Mouse (Mus musculus) intestine, embryonic 16.5 days (tissue): ENCODE results near the gene Gm4792. TPM values are rescaled to one million over a fixed set of nuclear protein-coding genes. Genes with fewer than 3 reads are reported as not detected.

Source experiments
- ATAC-seq: fragments of 200-750 bp; cut with Nextera tagmentation; 2 replicates; pipeline ENCODE4 v1.8.0; 2017; ENCODE audit warnings: moderate TSS enrichment, moderate library complexity
- H3K27ac ChIP-seq: fragments of 300-500 bp; sonication (generic); 2 replicates; pipeline ENCODE4 v1.5.1; 2014; ENCODE audit warnings: mild to moderate bottlenecking, low read length
- H3K27me3 ChIP-seq: fragments of 300-500 bp; sonication (generic); replicated peaks from 2 replicates; pipeline ENCODE4 v1.6.1; 2014; ENCODE audit warnings: low read length, control low read depth, mixed read lengths; ENCODE audit not compliant: control insufficient read depth, insufficient read depth
- H3K36me3 ChIP-seq: fragments of 300-500 bp; sonication (generic); 2 replicates; pipeline ENCODE4 v1.6.1; 2014; ENCODE audit warnings: low read length, control low read depth; ENCODE audit not compliant: control insufficient read depth, insufficient read depth
- H3K4me1 ChIP-seq: fragments of 300-500 bp; sonication (generic); 2 replicates; pipeline ENCODE4 v1.6.1; 2014; ENCODE audit warnings: low read length, control low read depth, mixed read lengths; ENCODE audit not compliant: control insufficient read depth, insufficient read depth
- H3K4me2 ChIP-seq: fragments of 300-500 bp; sonication (generic); 2 replicates; pipeline ENCODE4 v1.6.1; 2014; ENCODE audit warnings: low read depth, low read length, control low read depth
- H3K4me3 ChIP-seq: fragments of 300-500 bp; sonication (generic); 2 replicates; pipeline ENCODE4 v1.5.1; 2014; ENCODE audit warnings: mild to moderate bottlenecking, low read length
- H3K9ac ChIP-seq: fragments of 300-500 bp; sonication (generic); 2 replicates; pipeline ENCODE4 v1.6.1; 2014; ENCODE audit warnings: low read depth, low read length
- H3K9me3 ChIP-seq: fragments of 300-500 bp; sonication (generic); 2 replicates; pipeline ENCODE4 v1.6.1; 2016; ENCODE audit warnings: low read length, control low read depth; ENCODE audit not compliant: control insufficient read depth
- WGBS: fragments of 180-500 bp; shearing (Covaris S2); extraction: QIAGEN DNeasy Blood & Tissue Kit; methylation state at CpG from one replicate; pipeline ENCODE4 v1.1.7; 2014; 5-methylcytosine and 5-hydroxymethylcytosine counted together
- polyA plus RNA-seq: library from polyadenylated mRNA; unstranded; fragments of >200 nt; fragmentation: Nextera tagmentation; extraction: Ambion mirVana; gene quantifications from 2 replicates; pipeline ENCODE4 v1.2.1, GENCODE M21; 2015

Gene Gm4792
- polyA plus RNA-seq, 1 experiment from 2014 or later: not detected

DNA sequence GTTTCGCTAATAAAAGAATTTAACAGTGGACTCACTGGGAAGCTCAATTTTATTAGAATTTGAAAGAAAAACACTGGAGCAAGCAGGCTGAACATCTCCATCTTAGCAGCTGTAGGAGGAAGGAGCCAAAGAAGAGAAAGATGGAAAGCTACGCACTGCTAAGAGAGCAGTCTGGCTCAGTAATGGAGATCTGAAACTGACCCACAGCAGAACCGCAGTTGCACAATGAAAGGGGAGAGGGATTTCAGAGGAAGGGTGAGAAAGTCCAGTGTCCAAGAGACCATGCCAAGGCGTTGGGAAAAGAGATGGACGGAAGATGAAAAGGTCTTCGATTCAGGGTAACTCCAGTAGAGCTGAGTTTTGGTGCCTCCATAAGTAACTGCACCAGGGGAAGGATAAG is 37.6 kb upstream of the Gm4792 start:
- no peak for ATAC-seq
- no peaks in the 10 kb centered on the region for H3K9me3 ChIP-seq
- 92% methylated on average over 6 of the region's 6 CpGs for WGBS
- no peaks in the 10 kb centered on the region for H3K36me3 ChIP-seq
- no peaks in the 10 kb centered on the region for H3K4me1 ChIP-seq
- H3K27me3 ChIP-seq: no peaks in the 10 kb centered on the region
- no peak overlapping the region for H3K27ac ChIP-seq
- no peak overlapping the region for H3K4me2 ChIP-seq
- no peak overlapping the region for H3K9ac ChIP-seq
- H3K4me3 ChIP-seq: no peak overlapping the region

DNA sequence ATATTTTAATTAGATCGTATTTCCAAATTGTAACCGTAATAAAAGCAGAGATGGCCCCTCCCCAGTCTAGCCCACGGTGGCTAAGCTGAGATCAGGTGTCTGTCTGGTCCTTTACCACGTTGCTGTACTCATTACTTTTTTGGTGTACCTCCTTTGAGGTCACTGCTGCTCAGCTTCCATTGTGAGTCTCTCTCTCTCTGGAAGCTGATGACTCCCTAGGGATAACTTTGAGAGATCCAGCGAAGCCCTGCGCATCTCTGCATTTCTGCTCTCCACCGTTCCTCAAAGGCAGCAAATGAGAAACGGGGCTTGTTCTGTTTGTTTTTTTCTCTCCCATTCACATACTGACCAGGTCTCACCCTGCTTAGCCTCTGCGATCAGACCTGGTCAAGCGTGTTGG is 36.5 kb upstream of the Gm4792 start:
- H3K9ac ChIP-seq: no peak overlapping the region
- H3K36me3 ChIP-seq: no peaks in the 10 kb centered on the region
- WGBS: 72% methylated on average over 10 of the region's 10 CpGs
- no peak overlapping the region for H3K4me2 ChIP-seq
- no peak overlapping the region for H3K27ac ChIP-seq
- peaks cover under 1% of the 10 kb centered on the region; the same call in 1 of the 2 replicates for H3K4me1 ChIP-seq
- no peak for ATAC-seq
- H3K4me3 ChIP-seq: no peak overlapping the region
- no peaks in the 10 kb centered on the region for H3K27me3 ChIP-seq
- H3K9me3 ChIP-seq: no peaks in the 10 kb centered on the region

DNA sequence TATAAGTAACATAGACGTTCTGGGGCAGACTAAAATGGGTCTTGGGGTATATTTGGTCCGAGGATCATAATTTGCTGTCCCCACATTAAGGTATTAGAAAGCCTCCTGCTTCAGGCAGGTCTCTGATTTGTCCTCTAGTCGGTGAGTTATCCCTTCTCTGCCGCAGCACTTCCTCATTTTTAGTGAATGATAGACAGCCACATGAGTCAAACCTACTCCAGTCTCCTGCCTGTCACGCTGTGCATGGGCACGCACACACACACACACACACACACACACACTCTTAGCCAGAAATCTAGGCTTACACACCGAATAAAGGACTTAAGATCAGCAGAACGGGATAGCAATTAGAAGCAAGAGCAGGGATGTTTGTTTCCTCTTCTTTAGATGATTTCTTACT is 34.8 kb upstream of the Gm4792 start:
- H3K9me3 ChIP-seq: no peaks in the 10 kb centered on the region
- peaks cover 4% of the 10 kb centered on the region; the same call in 1 of the 2 replicates for H3K4me1 ChIP-seq
- H3K4me2 ChIP-seq: no peak overlapping the region
- no peak overlapping the region for H3K9ac ChIP-seq
- no peaks in the 10 kb centered on the region for H3K27me3 ChIP-seq
- WGBS: 84% methylated on average over 8 of the region's 8 CpGs
- H3K4me3 ChIP-seq: no peak overlapping the region
- H3K36me3 ChIP-seq: no peaks in the 10 kb centered on the region
- no peak for ATAC-seq
- H3K27ac ChIP-seq: no peak overlapping the region

DNA sequence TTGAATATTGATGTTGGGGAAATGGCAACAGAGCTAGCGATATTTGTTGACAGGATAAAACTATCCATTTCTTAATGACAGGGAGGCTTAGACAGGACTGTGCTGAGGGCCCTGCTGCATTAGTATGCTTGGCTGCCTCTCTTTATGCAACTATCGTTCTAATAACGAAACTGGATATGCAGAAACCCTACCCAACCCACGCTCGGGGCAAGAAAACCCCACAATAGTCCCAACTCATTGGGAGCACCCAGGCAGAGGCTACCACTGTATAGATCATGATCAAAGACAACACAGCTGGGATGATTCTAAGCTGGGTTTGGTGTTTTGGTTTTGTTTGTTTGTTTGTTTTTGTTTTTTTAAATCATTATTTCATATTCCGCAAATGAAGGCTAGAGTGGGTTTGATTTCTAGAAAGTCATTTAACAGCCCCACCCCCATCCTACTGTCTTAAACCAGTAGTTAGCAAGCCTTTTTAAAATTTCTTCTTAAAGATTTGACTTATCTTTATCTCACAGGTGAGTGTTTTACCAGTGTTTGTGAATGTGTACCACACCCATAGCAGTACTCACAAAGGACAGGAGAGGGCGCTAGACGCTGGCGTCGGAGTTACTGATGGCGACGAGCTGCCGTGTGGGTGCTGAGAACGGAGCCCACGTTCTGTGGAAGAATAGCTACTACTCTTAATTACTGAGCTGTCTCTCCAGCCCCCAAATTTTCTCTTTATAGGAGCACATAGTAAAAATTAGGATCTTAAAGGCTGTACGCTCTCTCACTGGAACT is 34.0 kb upstream of the Gm4792 start:
- Histone ChIP-seq H3K36me3 (no peaks in the 10 kb centered on the region), H3K9ac (no peak overlapping the region), H3K9me3 (no peaks in the 10 kb centered on the region), H3K27ac (no peak overlapping the region), H3K4me3 (no peak overlapping the region), H3K4me2 (no peak overlapping the region), H3K4me1 (peaks cover 4% of the 10 kb centered on the region; the same call in 1 of the 2 replicates), H3K27me3 (no peaks in the 10 kb centered on the region)
- 88% methylated on average over 16 of the region's 16 CpGs for WGBS
- ATAC-seq: no peak

GRCm38 (mm10) chr10:94329962-94330361 is 31.5 kb upstream of the Gm4792 start:
- H3K4me3 ChIP-seq: no peak overlapping the region
- H3K9ac ChIP-seq: no peak overlapping the region
- no peak for ATAC-seq
- H3K4me1 ChIP-seq: peaks cover 4% of the 10 kb centered on the region; the same call in 1 of the 2 replicates
- no peaks in the 10 kb centered on the region for H3K27me3 ChIP-seq
- 32% methylated on average over 5 of the region's 5 CpGs for WGBS
- no peak overlapping the region for H3K27ac ChIP-seq
- H3K9me3 ChIP-seq: no peaks in the 10 kb centered on the region
- H3K4me2 ChIP-seq: no peak overlapping the region
- H3K36me3 ChIP-seq: no peaks in the 10 kb centered on the region

GRCm38 (mm10) chr10:94318574-94318973 is 20.1 kb upstream of the Gm4792 start:
- Histone ChIP-seq H3K27ac (no peak overlapping the region), H3K27me3 (no peaks in the 10 kb centered on the region), H3K36me3 (no peaks in the 10 kb centered on the region), H3K4me1 (no peaks in the 10 kb centered on the region), H3K4me2 (no peak overlapping the region), H3K9me3 (no peaks in the 10 kb centered on the region), H3K4me3 (no peak overlapping the region), H3K9ac (no peak overlapping the region)
- no peak for ATAC-seq
- 63% methylated on average over 4 of the region's 4 CpGs for WGBS

DNA sequence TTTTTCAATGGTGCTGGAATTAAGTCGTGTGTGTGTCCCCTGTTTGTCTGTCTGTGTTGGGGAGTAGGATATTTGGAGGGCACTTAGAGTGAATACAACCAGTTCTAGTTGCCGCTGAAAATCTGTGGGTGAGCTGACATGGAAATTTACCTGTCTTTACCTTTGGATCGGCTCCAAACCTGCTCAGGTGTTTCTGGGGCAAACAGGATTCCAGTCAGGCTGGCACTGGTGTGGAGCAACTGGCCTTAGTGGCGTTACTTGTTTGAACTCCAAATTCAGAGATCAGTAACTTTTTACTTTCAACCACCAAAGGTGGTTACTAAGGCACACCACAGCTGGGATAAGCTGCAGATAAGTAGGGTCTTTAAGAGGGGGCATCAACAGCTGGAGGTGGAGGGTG is 14.6 kb upstream of the Gm4792 start:
- WGBS: 77% methylated on average over 4 of the region's 4 CpGs
- peaks cover 22% of the 10 kb centered on the region for H3K27me3 ChIP-seq
- no peak overlapping the region for H3K4me3 ChIP-seq
- no peak overlapping the region for H3K4me2 ChIP-seq
- no peaks in the 10 kb centered on the region for H3K36me3 ChIP-seq
- ATAC-seq: no peak
- no peaks in the 10 kb centered on the region for H3K9me3 ChIP-seq
- H3K9ac ChIP-seq: no peak overlapping the region
- H3K4me1 ChIP-seq: peaks cover 8% of the 10 kb centered on the region
- no peak overlapping the region for H3K27ac ChIP-seq

GRCm38 (mm10) chr10:94312007-94312715 is 13.7 kb upstream of the Gm4792 start:
- peaks cover 22% of the 10 kb centered on the region for H3K27me3 ChIP-seq
- no peaks in the 10 kb centered on the region for H3K9me3 ChIP-seq
- H3K4me2 ChIP-seq: peak overlapping the region; percentile 96
- H3K4me3 ChIP-seq: peak overlapping the region; percentile 56
- WGBS: 1% methylated on average over 45 of the region's 45 CpGs
- ATAC-seq: peak; percentile 57
- H3K36me3 ChIP-seq: no peaks in the 10 kb centered on the region
- H3K9ac ChIP-seq: peak overlapping the region; percentile 57
- peaks cover 8% of the 10 kb centered on the region for H3K4me1 ChIP-seq
- no peak overlapping the region for H3K27ac ChIP-seq

- Histone ChIP-seq H3K4me2 (peak within 1 kb of the TSS; percentile 96), H3K27ac (no peak within 1 kb of the TSS), H3K4me1 (peaks cover 8% of the 10 kb centered on the region), H3K9me3 (no peaks in the 10 kb centered on the region), H3K9ac (peak within 1 kb of the TSS; percentile 57), H3K4me3 (peak within 1 kb of the TSS; percentile 56), H3K36me3 (no peaks in the 10 kb centered on the region), H3K27me3 (peaks cover 22% of the 10 kb centered on the region)
- ATAC-seq: 0 out of 2 replicates have a peak, but pooled peaks have one; percentile 16
- WGBS: 1% methylated on average over 19 of the region's 19 CpGs
Observed at GRCm38 (mm10) chr10:94311511-94312006, 13.1 kb upstream of the Gm4792 start, which contains the start of gene Tmcc3. Tmcc3 (plus strand) TSS chr10:94311949.
